Mouse (Mus musculus): ENCODE measurements around the gene Timm50.

Timm50 gene

GRCm38 (mm10) chr7:28311926-28312543 lies at the start of gene Timm50:
Timm50 (minus strand) TSS chr7:28312072.
- DNase-seq (ENCODE audit: low read depth): peak; percentile 94

- no peak for DNase-seq (ENCODE audit: low read depth)
These were observed 48.4 kb upstream of the Timm50 start for GRCm38 (mm10) chr7:28360291-28360690.

- DNase-seq (ENCODE audit: low read depth): no peak
These were observed 48.0 kb upstream of the Timm50 start for GRCm38 (mm10) chr7:28359854-28360253.

GRCm38 (mm10) chr7:28358431-28358830 lies 46.6 kb upstream of the Timm50 start:
- DNase-seq (ENCODE audit: low read depth): no peak

- no peak for DNase-seq (ENCODE audit: low read depth)
These were observed 46.1 kb upstream of the Timm50 start for GRCm38 (mm10) chr7:28357984-28358383.

- DNase-seq (ENCODE audit: low read depth): no peak
These were observed 45.1 kb upstream of the Timm50 start for GRCm38 (mm10) chr7:28356981-28357380.

- no peak for DNase-seq (ENCODE audit: low read depth)
These were observed 43.3 kb upstream of the Timm50 start for GRCm38 (mm10) chr7:28355221-28355620.

- no peak for DNase-seq (ENCODE audit: low read depth)
These were observed 42.7 kb upstream of the Timm50 start for GRCm38 (mm10) chr7:28354596-28354995.

GRCm38 (mm10) chr7:28354113-28354581 lies 42.3 kb upstream of the Timm50 start:
- no peak for DNase-seq (ENCODE audit: low read depth)

GRCm38 (mm10) chr7:28353267-28353666 lies 41.4 kb upstream of the Timm50 start:
- no peak for DNase-seq (ENCODE audit: low read depth)

- DNase-seq (ENCODE audit: low read depth): no peak
These were observed 39.9 kb upstream of the Timm50 start for GRCm38 (mm10) chr7:28351676-28352191.

GRCm38 (mm10) chr7:28350155-28350883 lies 38.4 kb upstream of the Timm50 start, which contains the start of gene Rps16:
Rps16 (plus strand) TSS chr7:28350652.
- peak; percentile 95 for DNase-seq (ENCODE audit: low read depth)

- no peak for DNase-seq (ENCODE audit: low read depth)
These were observed 36.7 kb upstream of the Timm50 start for GRCm38 (mm10) chr7:28348601-28349000.

GRCm38 (mm10) chr7:28347746-28348145 lies 35.9 kb upstream of the Timm50 start:
- DNase-seq (ENCODE audit: low read depth): no peak

- DNase-seq (ENCODE audit: low read depth): peak; percentile 53
These were observed 32.8 kb upstream of the Timm50 start for GRCm38 (mm10) chr7:28344637-28345036.

- no peak for DNase-seq (ENCODE audit: low read depth)
These were observed 29.5 kb upstream of the Timm50 start for GRCm38 (mm10) chr7:28341381-28341780.

GRCm38 (mm10) chr7:28339213-28339917 lies 27.5 kb upstream of the Timm50 start:
- DNase-seq (ENCODE audit: low read depth): peak; percentile 63

- peak; percentile 95 for DNase-seq (ENCODE audit: low read depth)
These were observed 26.5 kb upstream of the Timm50 start, which contains the start of gene Supt5 for GRCm38 (mm10) chr7:28338108-28338998. Supt5 (minus strand) TSS chr7:28338746.

GRCm38 (mm10) chr7:28335471-28335870 lies 23.6 kb upstream of the Timm50 start:
- no peak for DNase-seq (ENCODE audit: low read depth)

GRCm38 (mm10) chr7:28334534-28334933 lies 22.7 kb upstream of the Timm50 start:
- DNase-seq (ENCODE audit: low read depth): no peak

- no peak for DNase-seq (ENCODE audit: low read depth)
These were observed 16.4 kb upstream of the Timm50 start for GRCm38 (mm10) chr7:28328260-28328659.

Data from fibroblast of lung, adult 2 months (primary cell).